Mouse (Mus musculus) left cerebral cortex, adult 8-10 months (tissue): ENCODE data around the gene Pik3cd. TPM values are rescaled to one million over a fixed set of nuclear protein-coding genes. Genes with fewer than 3 reads are reported as not detected.
A peak's percentile ranks its signal among the peaks of the same experiment; 100 is the strongest.
"Not testable (repeated sequence)": the region's sequence is repeated elsewhere in the genome, so short reads cannot be mapped to it uniquely, and the experiment has no call there.

Experiments
- DNase-seq, 2 experiments: peaks; one replicate each; pipeline ENCODE4 v3.0.0; 2022; ENCODE audit warnings: low spot score in 2 of 2
- total RNA-seq, 4 experiments: library from RNA; stranded (reverse); gene quantifications; 2 replicates each; pipeline ENCODE4 v1.2.4; 2022

Gene Pik3cd
- total RNA-seq, 4 experiments from 2014 or later = 21.6 to 25.5 (median 23.3) TPM

DNA sequence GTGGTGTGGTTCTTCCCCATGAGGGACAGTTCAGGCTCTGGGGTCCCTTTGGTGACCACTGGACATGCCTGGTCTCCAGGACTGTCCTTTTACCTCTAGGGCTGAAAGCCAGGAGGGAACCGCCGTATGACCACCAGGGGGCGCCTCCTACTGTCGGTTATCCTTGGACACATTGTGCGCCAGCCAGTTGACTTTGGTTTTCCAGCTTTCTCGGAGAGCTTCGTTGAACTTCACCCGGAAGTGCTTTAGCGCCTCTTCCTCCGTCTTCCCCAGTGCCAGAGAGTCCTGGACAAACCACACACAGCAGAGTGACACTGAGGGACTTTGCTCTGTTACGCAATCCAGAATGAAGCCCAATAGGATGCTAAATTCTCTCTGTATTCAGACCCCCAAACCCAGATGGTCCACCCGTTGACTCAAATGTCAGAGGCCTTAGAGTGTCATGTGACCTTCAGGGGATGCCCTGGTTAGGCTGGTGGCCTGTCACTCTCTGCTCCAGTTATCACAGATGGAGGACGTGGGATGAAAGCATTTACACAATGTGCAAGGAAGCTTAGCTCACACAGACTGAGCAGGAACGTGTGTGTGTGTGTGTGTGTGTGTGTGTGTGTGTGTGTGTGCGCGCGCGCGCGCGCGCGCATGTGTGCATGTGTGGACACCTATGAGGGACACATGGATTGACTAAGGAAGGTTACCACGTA, 51.7 kb downstream of the Pik3cd start:
- DNase-seq = peak; percentile 57 to 60

DNA sequence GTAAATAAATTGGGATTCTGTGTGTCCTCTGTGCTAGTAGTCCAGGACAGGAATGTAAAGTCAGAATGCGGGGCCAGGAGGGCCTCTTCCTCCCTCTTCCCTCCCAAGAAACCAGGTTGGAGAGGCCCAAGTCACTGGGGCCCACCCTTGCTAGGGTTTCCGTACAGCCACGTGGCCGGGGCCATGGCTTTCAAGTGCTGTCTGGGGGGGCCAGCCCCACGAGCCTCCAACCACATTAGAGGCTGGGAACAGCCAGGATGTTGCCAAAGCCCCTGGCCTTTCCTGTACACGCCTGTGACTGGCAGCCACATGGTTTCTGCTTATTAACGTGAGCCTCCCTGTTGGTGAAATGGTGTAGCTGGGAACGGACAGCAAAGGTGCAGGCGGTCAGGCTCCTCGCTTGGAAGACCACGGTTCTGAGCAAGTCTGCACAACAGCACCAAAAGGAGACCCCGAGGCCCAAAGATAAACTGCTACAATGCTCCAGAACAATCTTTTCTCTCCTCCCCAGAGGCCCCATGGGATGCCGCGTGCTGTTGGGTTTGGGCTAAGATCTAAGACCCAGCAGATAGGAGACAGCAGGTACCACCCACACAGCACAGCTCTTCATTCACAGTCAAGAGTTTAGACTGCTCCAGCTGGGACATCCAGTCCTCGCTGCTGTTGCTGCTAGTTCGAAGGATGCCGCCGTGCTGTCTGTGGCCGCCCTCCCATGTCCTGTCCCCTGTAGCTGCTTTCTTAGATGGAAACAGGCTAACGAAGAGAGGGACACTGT, 54.2 kb downstream of the Pik3cd start:
- DNase-seq = peak in 1 of 2 experiments; percentile 57

DNA sequence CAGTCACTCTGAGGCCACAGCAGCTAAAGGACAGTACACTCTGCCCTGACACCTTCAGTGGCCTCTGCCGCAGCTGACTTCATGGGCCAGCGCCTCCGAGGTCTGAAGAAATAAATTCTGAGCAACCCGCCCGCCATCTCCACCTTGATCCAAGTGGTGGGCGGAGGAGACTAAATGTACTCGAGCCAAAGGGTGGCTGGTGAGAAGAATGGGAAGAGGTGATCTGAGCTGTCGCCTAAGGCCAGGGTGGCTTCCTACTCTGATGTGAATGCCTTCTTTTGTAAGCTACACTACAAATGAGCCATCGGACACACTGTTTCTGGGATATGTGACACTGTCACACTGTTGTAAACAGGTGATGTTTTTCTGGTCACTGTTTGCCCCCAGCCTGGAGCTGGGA, 56.6 kb downstream of the Pik3cd start:
- no peak for DNase-seq

DNA sequence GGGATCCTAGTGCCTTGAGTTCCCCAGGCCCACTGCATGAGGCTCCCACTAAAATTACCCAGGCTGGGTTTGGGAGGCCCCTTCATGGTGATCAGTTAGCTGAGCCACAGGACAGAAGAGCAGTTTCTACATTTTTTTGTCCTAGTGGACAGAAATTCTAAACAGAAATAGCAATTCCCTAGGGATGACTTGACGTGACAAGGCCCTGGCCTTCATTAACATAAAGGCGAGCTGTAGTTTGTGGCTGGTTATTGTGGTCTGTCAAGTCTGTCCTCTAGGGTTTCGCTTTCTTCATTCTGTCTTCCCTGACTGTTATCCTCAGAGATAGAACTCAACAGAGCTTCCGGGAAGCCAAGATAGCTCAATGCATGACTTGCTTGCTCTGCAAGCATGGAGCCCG, 60.4 kb downstream of the Pik3cd start:
- no peak for DNase-seq

DNA sequence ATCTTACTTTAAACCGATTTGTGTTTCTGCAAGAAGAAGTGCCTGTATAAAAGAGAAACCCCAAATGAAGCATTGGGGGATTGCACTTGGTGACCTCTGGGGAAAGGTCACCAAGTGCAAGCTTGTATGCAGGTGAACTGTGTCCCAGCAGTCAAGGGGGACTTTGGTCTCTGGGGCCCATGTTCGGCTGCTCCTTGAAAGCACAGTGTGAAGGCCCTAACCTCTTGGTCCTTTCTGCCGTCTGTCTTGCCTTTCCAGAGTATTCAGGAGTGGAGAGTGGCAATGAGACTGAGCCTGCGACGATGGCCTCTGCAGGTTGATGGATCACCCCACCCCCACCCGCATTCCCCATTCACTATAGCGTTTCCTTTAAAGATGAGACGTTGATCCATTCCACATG, 61.0 kb downstream of the Pik3cd start:
- DNase-seq = no peak

DNA sequence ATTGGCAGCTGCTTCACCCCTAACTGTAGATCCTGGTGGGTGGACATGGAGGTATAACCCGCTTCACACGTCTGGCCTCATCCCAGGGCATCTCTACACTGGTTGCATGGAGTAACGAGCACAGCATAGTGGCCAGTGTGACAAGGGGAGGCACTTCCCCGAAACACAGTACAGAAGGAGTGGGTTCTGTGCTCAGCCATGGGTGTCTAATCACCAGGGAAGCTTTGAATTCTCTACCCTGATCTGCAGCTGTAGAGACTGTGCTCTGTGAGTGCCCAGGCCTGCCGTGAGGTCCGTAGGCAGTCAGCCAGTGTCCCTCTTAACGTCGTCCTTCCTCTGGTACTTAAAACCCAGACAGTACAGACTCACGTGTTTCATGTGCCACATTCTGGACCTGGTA, 61.5 kb downstream of the Pik3cd start:
- no peak for DNase-seq

DNA sequence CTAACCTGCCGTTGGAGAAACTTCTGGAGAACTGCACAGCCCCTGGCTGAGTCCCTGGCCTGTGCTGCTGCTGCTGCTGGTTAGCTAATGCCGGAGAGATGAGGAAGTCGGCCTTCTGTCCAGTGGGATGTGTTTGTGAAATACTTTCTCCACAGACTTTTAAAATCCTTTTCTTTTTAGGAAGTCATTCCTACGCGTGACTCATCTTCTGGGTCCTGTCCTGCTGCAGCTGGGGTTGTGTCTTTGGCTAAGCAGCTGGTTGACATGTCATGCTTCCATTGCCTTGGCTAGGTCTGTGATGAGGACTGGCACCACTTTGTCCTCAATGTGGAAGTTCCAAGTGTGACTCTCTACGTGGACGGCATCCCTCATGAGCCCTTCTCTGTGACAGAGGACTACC, 64.4 kb downstream of the Pik3cd start:
- DNase-seq = no peak

DNA sequence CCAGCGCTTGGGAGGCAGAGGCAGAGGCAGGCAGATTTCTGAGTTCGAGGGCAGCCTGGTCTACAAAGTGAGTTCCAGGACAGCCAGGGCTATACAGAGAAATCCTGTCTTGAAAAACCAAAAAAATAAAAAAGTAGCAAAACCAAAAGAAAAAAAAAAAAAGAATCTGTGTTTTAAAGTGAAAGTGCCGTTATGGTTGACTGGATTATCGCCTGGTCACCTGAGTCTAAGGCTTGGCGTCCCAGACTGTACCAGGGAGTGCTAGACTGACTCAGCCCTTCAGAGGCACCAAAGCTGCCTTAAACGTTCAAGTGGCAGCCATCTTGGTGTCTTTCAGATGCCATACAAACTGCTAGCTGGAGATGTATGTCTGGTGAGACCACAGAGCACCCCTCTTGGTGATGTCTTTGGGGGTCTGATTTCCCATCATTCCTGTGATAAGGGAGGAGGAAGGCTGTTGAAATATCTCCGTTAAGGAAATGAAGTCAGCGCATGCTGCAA, 66.4 kb downstream of the Pik3cd start:
- DNase-seq = no peak

DNA sequence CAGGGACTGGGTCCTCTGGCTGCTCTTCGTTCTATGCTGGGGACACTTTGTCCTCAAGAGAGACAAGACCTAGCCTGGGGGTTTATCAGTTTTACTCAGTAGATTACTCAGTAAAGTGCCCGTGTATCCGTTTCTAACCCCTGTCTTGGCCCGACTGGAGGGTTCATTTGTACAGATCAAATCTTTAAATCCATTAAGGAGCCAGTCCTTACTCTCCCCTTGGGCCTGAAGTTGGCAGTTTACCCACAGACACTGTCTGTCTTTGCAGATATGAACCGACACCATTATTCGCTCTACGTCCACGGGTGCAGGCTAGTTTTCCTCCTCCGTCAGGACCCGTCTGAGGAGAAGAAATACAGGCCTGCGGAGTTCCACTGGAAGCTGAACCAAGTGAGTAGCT, 67.4 kb downstream of the Pik3cd start:
- DNase-seq = no peak

DNA sequence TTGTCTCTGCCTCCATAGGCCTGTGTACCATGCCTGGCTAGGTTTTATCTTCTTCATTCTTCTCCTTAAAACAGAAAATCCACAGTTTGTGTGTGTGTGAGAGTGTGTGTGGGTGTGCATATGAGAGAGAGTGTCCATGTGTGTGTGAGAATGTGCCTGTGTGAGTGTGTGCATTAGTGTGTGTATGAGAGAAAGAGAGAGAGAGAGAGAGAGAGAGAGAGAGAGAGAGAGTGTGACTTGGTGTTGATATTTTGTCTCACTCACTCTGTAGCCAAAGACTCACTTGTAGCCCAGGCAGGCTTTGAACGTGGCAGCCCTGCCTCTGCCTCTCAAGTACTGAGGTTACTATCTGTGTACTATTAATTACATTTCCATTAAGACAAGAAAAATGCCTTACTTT, 68.2 kb downstream of the Pik3cd start:
- DNase-seq = no peak

DNA sequence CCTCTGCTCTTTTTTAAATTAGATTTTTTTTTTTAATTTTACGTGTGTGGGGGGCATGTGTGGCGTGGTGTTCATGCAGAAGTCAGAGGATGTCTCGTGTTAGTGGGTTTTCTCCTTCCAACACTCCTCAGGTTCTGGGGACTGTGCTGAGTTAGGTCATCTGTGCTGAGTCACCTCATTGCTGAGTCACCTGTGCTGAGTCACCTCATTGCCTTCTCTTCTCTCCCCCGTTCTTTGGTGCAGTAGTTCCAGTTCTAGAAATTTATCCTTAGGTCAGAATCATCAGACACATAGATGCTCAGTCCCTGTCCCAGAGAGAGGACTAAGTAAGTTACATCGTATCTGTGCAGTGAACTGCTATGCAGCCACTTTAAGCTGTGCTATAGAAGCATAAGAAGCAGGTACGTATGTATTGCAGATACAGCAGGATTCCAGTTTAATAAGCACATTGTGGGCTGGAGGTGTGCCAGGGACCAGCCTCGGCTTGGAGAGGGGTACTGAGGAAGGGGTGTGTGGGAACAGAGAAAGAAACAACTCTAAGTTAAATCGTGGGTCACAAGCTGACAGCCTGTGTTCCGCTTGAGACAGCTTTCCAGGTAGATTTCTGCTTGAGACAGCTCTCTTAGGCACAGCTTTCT, 69.6 kb downstream of the Pik3cd start:
- peak in 1 of 2 experiments; percentile 45 for DNase-seq

DNA sequence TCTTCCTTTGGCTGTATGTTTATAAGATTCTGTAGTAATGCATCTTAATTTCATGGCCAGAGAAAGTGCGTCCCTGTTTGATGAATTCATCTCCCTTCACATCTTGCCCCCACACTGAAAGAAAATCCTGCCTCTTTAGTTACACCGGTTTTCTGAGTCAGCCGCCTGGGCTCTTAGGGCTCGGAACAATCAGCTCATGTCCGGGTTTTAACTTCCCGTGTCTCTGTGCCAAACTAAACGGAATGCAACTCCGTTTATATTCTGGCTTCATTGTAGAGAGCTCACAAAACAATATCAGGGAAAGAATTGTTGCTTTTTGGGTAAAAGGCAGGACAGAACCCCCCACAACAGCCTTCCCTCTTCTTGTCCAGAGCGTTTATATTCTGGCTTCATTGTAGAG, 73.6 kb downstream of the Pik3cd start:
- DNase-seq = no peak

DNA sequence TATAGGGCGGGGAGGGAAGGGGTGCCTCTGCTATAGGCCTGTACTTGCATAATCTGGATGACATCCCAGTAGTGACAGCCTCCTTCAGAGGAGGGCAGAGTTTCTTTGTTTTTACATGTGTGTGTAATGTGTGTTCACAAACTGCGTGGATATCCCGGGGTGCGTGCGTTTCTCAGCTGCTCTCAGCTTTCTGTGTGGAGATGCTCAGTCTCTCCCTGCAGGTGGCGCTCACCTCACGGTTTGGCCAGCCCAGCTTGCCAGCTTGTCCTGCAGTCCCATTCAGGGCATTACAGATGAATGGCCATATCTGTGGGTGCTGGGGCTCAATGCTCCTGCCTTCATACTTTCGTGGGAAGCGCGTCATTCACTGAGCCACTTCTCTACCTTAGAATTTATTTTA, 74.0 kb downstream of the Pik3cd start:
- no peak for DNase-seq

DNA sequence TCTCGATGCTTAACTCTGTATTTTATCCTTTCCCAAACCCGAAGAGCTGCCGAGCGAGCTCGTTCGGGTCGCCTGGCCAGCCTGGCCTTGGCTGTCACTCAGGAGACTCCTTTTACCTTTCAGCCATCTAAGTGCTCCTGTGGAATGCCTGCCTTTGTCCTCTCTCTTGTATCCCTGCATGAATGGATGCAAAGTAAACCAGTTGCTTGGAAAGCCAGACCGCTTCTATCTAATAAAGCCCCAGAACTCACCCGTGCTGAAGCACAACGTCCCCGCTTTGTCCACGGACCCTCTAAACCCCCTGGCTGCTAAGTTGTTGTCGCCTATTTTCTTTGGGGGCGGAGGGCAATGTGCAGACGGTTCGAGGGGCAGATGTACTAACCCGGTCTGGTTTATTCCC, 75.6 kb downstream of the Pik3cd start:
- DNase-seq = no peak

DNA sequence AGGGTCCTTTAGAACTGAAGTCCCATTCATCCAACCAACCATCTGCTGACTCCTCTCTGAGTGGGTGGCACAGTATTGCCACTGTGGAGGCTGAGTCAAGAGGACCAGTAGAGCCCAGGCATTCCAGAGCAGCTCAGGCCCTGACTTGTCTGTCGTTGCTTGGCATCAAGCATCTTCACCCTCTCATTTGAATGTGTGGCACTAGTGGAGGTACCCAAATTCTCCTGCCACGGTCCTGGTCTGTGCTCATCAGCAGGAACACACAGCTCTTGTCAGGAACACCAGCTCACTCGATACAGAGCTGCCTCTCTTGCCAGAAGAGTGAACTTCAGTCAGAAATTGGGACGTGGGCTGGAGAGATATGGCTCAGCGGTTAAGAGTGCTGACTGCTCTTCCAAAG, 78.7 kb downstream of the Pik3cd start:
- DNase-seq = no peak

DNA sequence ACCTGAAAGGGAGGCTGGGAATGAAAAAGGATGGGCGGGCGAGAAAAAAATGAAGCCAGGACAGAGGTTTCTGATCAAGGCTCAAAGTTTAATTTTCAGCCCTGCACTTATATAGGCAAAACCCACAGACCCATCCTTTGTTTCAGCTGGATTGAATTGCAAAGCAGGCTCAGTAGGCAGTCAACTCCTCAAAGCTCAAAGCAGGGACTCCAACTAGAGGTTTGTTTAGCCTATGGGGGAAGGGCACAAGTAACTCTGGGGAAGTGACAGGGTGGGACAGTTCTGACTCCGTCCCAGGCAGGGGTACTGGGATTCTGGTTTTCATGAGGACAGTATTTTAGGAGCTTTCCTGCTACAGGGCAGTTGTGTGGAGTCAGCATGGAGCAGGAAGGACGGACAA, 81.1 kb downstream of the Pik3cd start:
- DNase-seq = no peak

DNA sequence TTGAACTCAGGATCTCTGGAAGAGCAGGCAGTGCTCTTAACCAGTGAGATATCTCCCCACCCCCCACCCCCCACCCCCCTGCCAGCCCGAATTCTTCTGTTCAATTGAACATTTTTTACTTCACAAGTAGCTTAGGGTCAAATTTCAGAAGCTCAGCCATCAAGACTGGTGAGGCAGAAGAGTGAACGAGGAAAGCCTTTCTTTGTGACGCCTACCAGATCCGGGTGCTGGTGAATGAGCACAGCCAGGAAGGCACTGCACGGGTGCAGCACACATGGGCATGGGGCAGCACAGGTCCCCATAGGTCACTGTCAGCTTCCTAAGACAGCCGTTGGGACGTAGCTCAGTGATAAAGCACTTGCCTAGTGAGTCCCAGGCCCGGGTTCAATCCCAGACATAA, 82.4 kb downstream of the Pik3cd start:
- DNase-seq = no peak

DNA sequence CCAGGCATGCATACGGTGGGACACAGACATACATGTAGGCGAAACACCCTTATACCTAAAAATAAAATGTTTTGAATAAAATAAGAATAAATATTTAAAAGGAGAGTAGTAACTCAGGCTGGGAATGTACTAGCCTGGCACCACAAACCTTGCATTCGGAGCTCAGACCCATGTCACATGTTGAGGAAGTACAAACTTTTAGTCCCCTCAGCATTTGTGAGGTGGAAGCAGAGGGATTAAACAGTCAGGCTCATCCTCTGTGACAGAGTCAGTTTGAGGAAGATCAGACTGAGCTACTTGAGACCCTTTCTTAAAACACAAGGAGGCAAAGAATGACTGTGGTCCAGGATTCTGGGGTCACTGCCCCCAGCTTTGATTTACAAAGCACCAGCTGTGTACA, 85.4 kb downstream of the Pik3cd start:
- not testable (repeated sequence) for DNase-seq

DNA sequence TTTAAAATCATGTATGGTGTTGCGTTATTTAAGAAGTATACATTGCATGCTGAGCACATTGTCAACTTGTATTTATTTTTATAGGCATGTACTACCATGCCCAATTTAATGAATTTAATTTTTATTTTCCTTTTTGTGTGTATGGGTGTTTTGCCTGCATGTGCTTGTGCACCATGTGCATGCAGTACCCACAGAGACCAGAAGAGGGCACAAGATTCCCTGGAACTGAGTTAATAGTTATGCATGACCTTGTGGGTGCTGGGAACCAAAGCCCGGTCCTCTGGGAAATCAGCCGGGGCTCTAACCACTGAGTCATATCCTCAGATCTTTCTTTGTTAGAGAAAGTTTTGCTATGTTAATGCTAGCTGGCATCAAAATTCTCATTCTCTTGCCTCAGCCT, 87.5 kb downstream of the Pik3cd start:
- DNase-seq = no peak

DNA sequence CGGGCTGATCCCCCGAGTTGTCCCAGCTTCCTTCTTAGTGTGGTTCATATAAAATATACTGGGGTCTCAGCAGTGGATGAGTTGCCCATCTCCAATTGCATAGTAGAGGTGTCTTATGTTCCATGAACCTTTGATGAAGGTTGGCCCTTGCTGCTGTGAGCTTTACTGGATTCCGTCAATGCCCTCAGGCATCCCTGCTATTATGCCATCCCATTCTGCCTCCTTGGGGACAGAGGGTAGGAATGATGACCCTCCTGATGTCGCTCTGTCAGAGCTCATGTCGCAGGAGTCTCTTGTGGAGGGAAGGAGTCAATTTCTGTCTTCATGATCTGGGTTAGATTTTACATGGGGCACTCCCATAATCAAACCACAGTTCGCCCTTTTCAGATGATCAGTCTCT, 88.9 kb downstream of the Pik3cd start:
- DNase-seq = not testable (repeated sequence)

DNA sequence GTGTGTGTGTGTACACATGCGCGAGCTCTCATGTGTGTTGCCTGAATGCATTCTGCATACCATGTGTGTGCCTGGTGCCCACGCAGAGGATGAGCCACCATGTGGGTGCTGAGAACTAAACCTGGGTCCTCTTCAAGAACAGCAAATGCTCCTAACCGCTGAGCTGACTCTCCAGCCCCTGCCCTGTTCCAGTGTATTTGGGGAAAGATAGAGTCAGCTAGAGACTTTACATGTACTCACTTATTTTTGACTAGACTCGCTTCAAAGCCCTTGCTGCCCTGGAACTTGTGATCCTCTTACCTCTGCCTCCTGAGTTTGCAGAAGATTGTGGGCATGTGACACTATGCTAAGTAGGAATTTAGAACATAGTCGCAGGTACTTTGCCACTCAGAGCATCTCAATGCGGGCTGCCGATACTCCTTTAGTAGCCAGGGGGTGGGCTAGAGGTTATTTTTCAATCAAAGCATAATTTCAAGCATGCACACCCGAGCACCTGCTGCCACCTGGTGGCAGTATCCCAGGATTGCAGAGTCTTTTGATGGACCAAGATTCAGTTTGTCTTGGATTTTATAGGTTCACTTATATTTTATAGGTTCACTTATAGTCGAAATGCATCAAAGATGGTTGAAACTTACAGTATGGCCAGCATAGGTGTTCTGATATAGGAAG, 90.9 kb downstream of the Pik3cd start:
- DNase-seq = no peak
